Mouse (Mus musculus): ENCODE measurements around the gene Cnpy4. TPM values are rescaled to one million over a fixed set of nuclear protein-coding genes. Genes with fewer than 3 reads are reported as not detected.

The Cnpy4 gene
- total RNA-seq (2017) = 26.9 and 31.3 TPM in 2 replicates

GRCm38 (mm10) chr5:138186950-138187638, at the start of gene Cnpy4, which contains the start of gene Taf6:
Gene Cnpy4, plus strand, starts transcription at chr5:138187485.
Gene Taf6, minus strand, starts transcription at chr5:138187451.
- peak; percentile 62 for ATAC-seq (ENCODE audit: extremely low read depth, insufficient number of reproducible peaks, low FRiP score, poor library complexity, severe bottlenecking)

- ATAC-seq (ENCODE audit: extremely low read depth, insufficient number of reproducible peaks, low FRiP score, poor library complexity, severe bottlenecking) = peak; percentile 48; the same call in 1 of the 2 replicates
These were observed 49.2 kb upstream of the Cnpy4 start for GRCm38 (mm10) chr5:138137935-138138549.

- no peak for ATAC-seq (ENCODE audit: extremely low read depth, insufficient number of reproducible peaks, low FRiP score, poor library complexity, severe bottlenecking)
These were observed 48.7 kb upstream of the Cnpy4 start for GRCm38 (mm10) chr5:138138585-138138984.

- ATAC-seq (ENCODE audit: extremely low read depth, insufficient number of reproducible peaks, low FRiP score, poor library complexity, severe bottlenecking) = no peak
These were observed 32.9 kb upstream of the Cnpy4 start for GRCm38 (mm10) chr5:138154390-138154789.

- ATAC-seq (ENCODE audit: extremely low read depth, insufficient number of reproducible peaks, low FRiP score, poor library complexity, severe bottlenecking) = peak; percentile 96
These were observed 31.8 kb upstream of the Cnpy4 start, which contains the start of gene Zfp113 for GRCm38 (mm10) chr5:138155443-138155976. Gene Zfp113, minus strand, starts transcription at chr5:138155744.

GRCm38 (mm10) chr5:138160224-138160762, 27.0 kb upstream of the Cnpy4 start:
- ATAC-seq (ENCODE audit: extremely low read depth, insufficient number of reproducible peaks, low FRiP score, poor library complexity, severe bottlenecking) = no peak

- ATAC-seq (ENCODE audit: extremely low read depth, insufficient number of reproducible peaks, low FRiP score, poor library complexity, severe bottlenecking) = peak; percentile 98
These were observed 26.2 kb upstream of the Cnpy4 start, which contains the start of gene Cops6 for GRCm38 (mm10) chr5:138160842-138161665. Gene Cops6, plus strand, starts transcription at chr5:138161071.

- ATAC-seq (ENCODE audit: extremely low read depth, insufficient number of reproducible peaks, low FRiP score, poor library complexity, severe bottlenecking) = no peak
These were observed 24.2 kb upstream of the Cnpy4 start for GRCm38 (mm10) chr5:138163046-138163445.

- ATAC-seq (ENCODE audit: extremely low read depth, insufficient number of reproducible peaks, low FRiP score, poor library complexity, severe bottlenecking) = no peak
These were observed 23.7 kb upstream of the Cnpy4 start for GRCm38 (mm10) chr5:138163610-138164009.

- no peak for ATAC-seq (ENCODE audit: extremely low read depth, insufficient number of reproducible peaks, low FRiP score, poor library complexity, severe bottlenecking)
These were observed 21.7 kb upstream of the Cnpy4 start for GRCm38 (mm10) chr5:138165594-138165993.

GRCm38 (mm10) chr5:138170936-138171561, 16.2 kb upstream of the Cnpy4 start:
- ATAC-seq (ENCODE audit: extremely low read depth, insufficient number of reproducible peaks, low FRiP score, poor library complexity, severe bottlenecking) = peak; percentile 77

- ATAC-seq (ENCODE audit: extremely low read depth, insufficient number of reproducible peaks, low FRiP score, poor library complexity, severe bottlenecking) = peak; percentile 86
These were observed 15.4 kb upstream of the Cnpy4 start, which contains the start of the genes Ap4m1 and Mcm7 for GRCm38 (mm10) chr5:138171695-138172491. Gene Ap4m1, plus strand, starts transcription at chr5:138172002. Gene Mcm7, minus strand, starts transcription at chr5:138172422.

GRCm38 (mm10) chr5:138173217-138173616, 14.1 kb upstream of the Cnpy4 start:
- ATAC-seq (ENCODE audit: extremely low read depth, insufficient number of reproducible peaks, low FRiP score, poor library complexity, severe bottlenecking) = no peak

- ATAC-seq (ENCODE audit: extremely low read depth, insufficient number of reproducible peaks, low FRiP score, poor library complexity, severe bottlenecking) = peak; percentile 76
These were observed 499 bp downstream of the Cnpy4 start for GRCm38 (mm10) chr5:138187661-138188306.

- peak; percentile 62; the same call in 1 of the 2 replicates for ATAC-seq (ENCODE audit: extremely low read depth, insufficient number of reproducible peaks, low FRiP score, poor library complexity, severe bottlenecking)
These were observed 6.8 kb downstream of the Cnpy4 start, which contains the start of gene Mblac1 for GRCm38 (mm10) chr5:138193771-138194727. Gene Mblac1, plus strand, starts transcription at chr5:138194314.

GRCm38 (mm10) chr5:138194755-138195345, 7.6 kb downstream of the Cnpy4 start:
- no peak for ATAC-seq (ENCODE audit: extremely low read depth, insufficient number of reproducible peaks, low FRiP score, poor library complexity, severe bottlenecking)

All from neutrophil, adult 5-6 weeks (primary cell).